In genomic region chr10:61402480-61402879, GRCm38 (mm10) we compare ENCODE assay signal across 15 mouse cellular contexts. TPM values are rescaled to one million over a fixed set of nuclear protein-coding genes. Genes with fewer than 3 reads are reported as not detected.
DNase-seq lines count a peak whose midpoint lies in the region; ATAC-seq and TF ChIP-seq lines count a peak whose summit lies in the region.
"Had no signal": no experiment of that assay in that cellular context is flagged by ENCODE, and none has a peak within 500 bp of the region (broad histone marks: within the 10 kb centered on the region; RNA-seq: fewer than 3 reads in every experiment).

No protein-coding gene starts in this region.

- no peak for DNase-seq in midbrain, postnatal 0 days (ENCODE audit: low spot score)
- no peak for DNase-seq in midbrain, embryonic 14.5 days
- peak; percentile 80 for DNase-seq in R1 (ENCODE audit: low read depth, low spot score)
- DNase-seq in urinary bladder, postnatal 4 days (ENCODE audit: low spot score in 2 of 2), result no peak
- no peak for DNase-seq in frontal cortex, postnatal 25 days (ENCODE audit: low spot score in 2 of 2)
- DNase-seq in kidney, postnatal 25 days, result no peak
- DNase-seq: kidney, adult 11 months; lung, adult 2 months; spleen, adult 18-20 months had no signal

- no peak for ATAC-seq in intestine, postnatal 0 days
- ATAC-seq in intestine, embryonic 15.5 days, result no peak
- no peak for ATAC-seq in midbrain, postnatal 0 days (ENCODE audit: low FRiP score)
- ATAC-seq in midbrain, embryonic 14.5 days (ENCODE audit: low FRiP score, low TSS enrichment), result no peak

- no peak overlapping the region for H3K4me3 ChIP-seq in intestine, postnatal 0 days (ENCODE audit: low read depth, low read length)
- no peak overlapping the region for H3K4me3 ChIP-seq in intestine, embryonic 15.5 days (replicated peaks)
- H3K4me3 ChIP-seq in midbrain, postnatal 0 days (ENCODE audit: low read depth, low read length), result no peak overlapping the region
- H3K4me3 ChIP-seq in midbrain, embryonic 14.5 days (replicated peaks; ENCODE audit: low read depth, low read length), result no peak overlapping the region
- H3K4me3 ChIP-seq: neural tube, embryonic 12.5 days had no signal

- H3K9ac ChIP-seq in intestine, postnatal 0 days (ENCODE audit: low read depth, low read length), result no peak overlapping the region
- H3K9ac ChIP-seq in intestine, embryonic 15.5 days, result no peak overlapping the region
- no peak overlapping the region for H3K9ac ChIP-seq in midbrain, postnatal 0 days (replicated peaks; ENCODE audit: low read length, poor library complexity, severe bottlenecking)
- no peak overlapping the region for H3K9ac ChIP-seq in midbrain, embryonic 14.5 days (replicated peaks; ENCODE audit: low read length)
- H3K9ac ChIP-seq: neural tube, embryonic 12.5 days had no signal

- H3K4me1 ChIP-seq in intestine, postnatal 0 days (replicated peaks; ENCODE audit: control insufficient read depth, insufficient read depth, low read length), result no peaks in the 10 kb centered on the region
- 0 out of 2 replicates have a peak, but pooled peaks cover 3% of the 10 kb centered on the region for H3K4me1 ChIP-seq in intestine, embryonic 15.5 days (replicated peaks)
- H3K4me1 ChIP-seq in midbrain, postnatal 0 days (ENCODE audit: insufficient read depth, low read length), result no peaks in the 10 kb centered on the region
- no peaks in the 10 kb centered on the region for H3K4me1 ChIP-seq in midbrain, embryonic 14.5 days (ENCODE audit: control insufficient read depth, insufficient read depth, low read length)
- H3K4me1 ChIP-seq: neural tube, embryonic 12.5 days had no signal

- H3K36me3 ChIP-seq in intestine, postnatal 0 days (ENCODE audit: control insufficient read depth, insufficient read depth), result no peaks in the 10 kb centered on the region
- H3K36me3 ChIP-seq in intestine, embryonic 15.5 days, result no peaks in the 10 kb centered on the region
- no peaks in the 10 kb centered on the region for H3K36me3 ChIP-seq in midbrain, postnatal 0 days (ENCODE audit: insufficient read depth, low read length)
- H3K36me3 ChIP-seq in midbrain, embryonic 14.5 days (ENCODE audit: control insufficient read depth, insufficient read depth, low read length), result no peaks in the 10 kb centered on the region
- H3K36me3 ChIP-seq: neural tube, embryonic 12.5 days had no signal

- H3K27ac ChIP-seq in intestine, postnatal 0 days (ENCODE audit: low read depth, low read length), result no peak overlapping the region
- no peak overlapping the region for H3K27ac ChIP-seq in intestine, embryonic 15.5 days
- no peak overlapping the region for H3K27ac ChIP-seq in midbrain, postnatal 0 days (ENCODE audit: low read depth, low read length)
- H3K27ac ChIP-seq in midbrain, embryonic 14.5 days (replicated peaks; ENCODE audit: low read depth, low read length), result no peak overlapping the region
- H3K27ac ChIP-seq: neural tube, embryonic 12.5 days had no signal

- H3K9me3 ChIP-seq in intestine, postnatal 0 days (ENCODE audit: control insufficient read depth), result no peaks in the 10 kb centered on the region
- H3K9me3 ChIP-seq in intestine, embryonic 15.5 days, result no peaks in the 10 kb centered on the region
- H3K9me3 ChIP-seq in midbrain, postnatal 0 days (ENCODE audit: low read length), result no peaks in the 10 kb centered on the region
- no peaks in the 10 kb centered on the region for H3K9me3 ChIP-seq in midbrain, embryonic 14.5 days (ENCODE audit: control insufficient read depth, low read length)
- H3K9me3 ChIP-seq: neural tube, embryonic 12.5 days had no signal

- peak; percentile 57 for TF ChIP-seq CTCF in intestine, postnatal 0 days (IDR thresholded peaks at IDR 0.05; ENCODE audit: low read depth)
- peak; percentile 57 for TF ChIP-seq CTCF in midbrain, postnatal 0 days (IDR thresholded peaks at IDR 0.05)

- 76% methylated on average over 5 of the region's 5 CpGs for WGBS in intestine, postnatal 0 days
- WGBS in intestine, embryonic 15.5 days, result 69% methylated on average over 5 of the region's 5 CpGs
- WGBS in midbrain, postnatal 0 days, result 65% methylated on average over 5 of the region's 5 CpGs
- WGBS in midbrain, embryonic 14.5 days, result 69% methylated on average over 5 of the region's 5 CpGs

- no peak overlapping the region for H3K4me2 ChIP-seq in intestine, postnatal 0 days (replicated peaks; ENCODE audit: low read depth)
- no peak overlapping the region for H3K4me2 ChIP-seq in intestine, embryonic 15.5 days (replicated peaks)
- no peak overlapping the region for H3K4me2 ChIP-seq in midbrain, postnatal 0 days (ENCODE audit: low read depth, low read length, poor library complexity, severe bottlenecking)
- no peak overlapping the region for H3K4me2 ChIP-seq in midbrain, embryonic 14.5 days (ENCODE audit: low read length)
- H3K4me2 ChIP-seq: midbrain, embryonic 11.5 days; neural tube, embryonic 12.5 days had no signal

- H3K27me3 ChIP-seq in intestine, postnatal 0 days (replicated peaks; ENCODE audit: control insufficient read depth, insufficient read depth, low read length), result 0 out of 2 replicates have a peak, but pooled peaks cover 4% of the 10 kb centered on the region
- H3K27me3 ChIP-seq in intestine, embryonic 15.5 days (replicated peaks), result no peaks in the 10 kb centered on the region
- H3K27me3 ChIP-seq in midbrain, postnatal 0 days (ENCODE audit: insufficient read depth, low read length), result no peaks in the 10 kb centered on the region
- no peaks in the 10 kb centered on the region for H3K27me3 ChIP-seq in midbrain, embryonic 14.5 days (ENCODE audit: control insufficient read depth, insufficient read depth, low read length)

RNA-seq across cellular contexts. Expression of gene Nodal, which starts 15.3 kb away (rescaled TPM):
- polyA plus RNA-seq in intestine, postnatal 0 days (2015; fragmentation: Nextera tagmentation; extraction: Ambion mirVana), result 0.10 TPM in 1 of 2 replicates, not detected in the other
- polyA plus RNA-seq in intestine, embryonic 15.5 days (2015; fragmentation: Nextera tagmentation; extraction: Ambion mirVana), result 0.09 and 0.20 TPM in 2 replicates
- 0.38 and 0.47 TPM in 2 replicates for total RNA-seq in midbrain, postnatal 0 days (2014; rRNA removed)
- 0.26 and 0.37 TPM in 2 replicates for polyA plus RNA-seq in midbrain, postnatal 0 days (2015; fragmentation: Nextera tagmentation; extraction: Ambion mirVana)
- not detected in 2 replicates for polyA plus RNA-seq in midbrain, embryonic 14.5 days (2014; fragmentation: Nextera tagmentation; extraction: Ambion mirVana)
- total RNA-seq: adrenal gland, adult 2 months; hematopoietic stem cell, adult 5-6 weeks had no signal
- polyA plus RNA-seq: midbrain, embryonic 11.5 days; neural tube, embryonic 12.5 days had no signal

RNA-seq across cellular contexts. Expression of gene Pald1, which starts 19.1 kb away (rescaled TPM):
- polyA plus RNA-seq in intestine, postnatal 0 days (2015; fragmentation: Nextera tagmentation; extraction: Ambion mirVana), result 4.1 and 4.4 TPM in 2 replicates
- polyA plus RNA-seq in intestine, embryonic 15.5 days (2015; fragmentation: Nextera tagmentation; extraction: Ambion mirVana), result 14.5 and 16.3 TPM in 2 replicates
- total RNA-seq in midbrain, postnatal 0 days (2014; rRNA removed), result 25.2 and 27.1 TPM in 2 replicates
- polyA plus RNA-seq in midbrain, postnatal 0 days (2015; fragmentation: Nextera tagmentation; extraction: Ambion mirVana), result 16.0 and 16.8 TPM in 2 replicates
- 16.5 and 18.7 TPM in 2 replicates for polyA plus RNA-seq in midbrain, embryonic 14.5 days (2014; fragmentation: Nextera tagmentation; extraction: Ambion mirVana)

RNA-seq across cellular contexts. Expression of gene Eif4ebp2, which starts 50.0 kb away (rescaled TPM):
- 53.1 and 55.0 TPM in 2 replicates for polyA plus RNA-seq in intestine, postnatal 0 days (2015; fragmentation: Nextera tagmentation; extraction: Ambion mirVana)
- polyA plus RNA-seq in intestine, embryonic 15.5 days (2015; fragmentation: Nextera tagmentation; extraction: Ambion mirVana), result 74.4 and 80.6 TPM in 2 replicates
- total RNA-seq in midbrain, postnatal 0 days (2014; rRNA removed), result 14.2 and 18.5 TPM in 2 replicates
- polyA plus RNA-seq in midbrain, postnatal 0 days (2015; fragmentation: Nextera tagmentation; extraction: Ambion mirVana), result 24.9 and 27.0 TPM in 2 replicates
- polyA plus RNA-seq in midbrain, embryonic 14.5 days (2014; fragmentation: Nextera tagmentation; extraction: Ambion mirVana), result 46.8 and 53.7 TPM in 2 replicates
